Comparison of ENCODE assay signal across 7 mouse cellular contexts in the genomic region with DNA sequence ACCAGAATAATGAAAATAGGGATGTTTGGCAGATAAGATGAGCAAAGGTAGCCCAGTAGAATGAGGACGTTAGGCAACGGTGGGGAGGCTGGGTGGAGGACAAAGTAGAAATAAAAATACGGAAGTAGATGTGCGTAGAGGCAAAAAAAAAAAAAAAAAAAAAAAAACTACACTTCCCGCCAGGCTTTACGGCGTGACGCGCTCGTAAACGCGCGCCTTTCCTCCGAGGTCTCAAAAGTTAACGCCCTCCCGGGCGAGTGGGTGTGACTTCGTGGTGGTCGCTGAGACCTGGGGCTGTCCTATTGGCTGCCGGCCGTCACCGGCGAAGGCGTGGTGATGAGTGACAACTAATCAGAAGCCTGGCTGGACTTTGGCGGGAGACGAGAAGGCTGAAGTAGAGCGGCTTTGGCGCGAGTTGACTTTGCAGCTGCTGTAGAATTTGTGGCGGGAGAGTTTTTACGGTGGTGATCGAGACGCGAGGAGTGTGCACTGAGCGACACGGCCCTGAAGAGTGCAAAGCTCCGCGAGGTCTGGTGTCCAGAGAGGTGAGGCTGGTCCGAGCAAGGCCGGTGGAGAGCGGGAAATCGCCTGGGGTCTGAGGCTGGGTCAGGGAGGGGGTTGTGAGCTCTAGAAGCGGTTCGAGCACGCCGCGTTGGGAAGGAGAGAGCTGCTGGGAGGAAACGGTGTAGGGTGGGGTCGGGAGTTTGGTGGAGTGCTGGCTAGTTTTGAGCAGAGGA. TPM values are rescaled to one million over a fixed set of nuclear protein-coding genes. Genes with fewer than 3 reads are reported as not detected.
DNase-seq lines count a peak whose midpoint lies in the region; ATAC-seq lines count a peak whose summit lies in the region.

TSS of gene Cdc6 (plus strand) at position 365 of the 737 bp plus-strand sequence.

- WGBS in embryonic facial prominence, embryonic 12.5 days = under 1% methylated on average over 49 of the region's 49 CpGs
- WGBS in limb, embryonic 11.5 days = under 1% methylated on average over 49 of the region's 49 CpGs
- under 1% methylated on average over 49 of the region's 49 CpGs for WGBS in midbrain, embryonic 14.5 days

- peak within 1 kb of the TSS; percentile 98 for H3K4me2 ChIP-seq in embryonic facial prominence, embryonic 12.5 days (replicated peaks)
- peak within 1 kb of the TSS; percentile 88 for H3K4me2 ChIP-seq in limb, embryonic 11.5 days (ENCODE audit: low read depth, severe bottlenecking)
- H3K4me2 ChIP-seq in midbrain, embryonic 14.5 days (ENCODE audit: low read length) = peak within 1 kb of the TSS; percentile 80

- peak within 1 kb of the TSS; percentile 65 for H3K9ac ChIP-seq in embryonic facial prominence, embryonic 12.5 days
- peak within 1 kb of the TSS; percentile 56 for H3K9ac ChIP-seq in limb, embryonic 11.5 days (ENCODE audit: low read length)
- peak within 1 kb of the TSS; percentile 23; the same call in 1 of the 2 replicates for H3K9ac ChIP-seq in midbrain, embryonic 14.5 days (replicated peaks; ENCODE audit: low read length)

- no peaks in the 10 kb centered on the region for H3K9me3 ChIP-seq in embryonic facial prominence, embryonic 12.5 days
- no peaks in the 10 kb centered on the region for H3K9me3 ChIP-seq in limb, embryonic 11.5 days (ENCODE audit: control insufficient read depth, low read length)
- H3K9me3 ChIP-seq in midbrain, embryonic 14.5 days (ENCODE audit: control insufficient read depth, low read length) = no peaks in the 10 kb centered on the region

- H3K27me3 ChIP-seq in embryonic facial prominence, embryonic 12.5 days = no peaks in the 10 kb centered on the region
- no peaks in the 10 kb centered on the region for H3K27me3 ChIP-seq in limb, embryonic 11.5 days (ENCODE audit: control insufficient read depth, insufficient read depth, low read length)
- H3K27me3 ChIP-seq in midbrain, embryonic 14.5 days (ENCODE audit: control insufficient read depth, insufficient read depth, low read length) = no peaks in the 10 kb centered on the region

- peaks cover 27% of the 10 kb centered on the region for H3K36me3 ChIP-seq in embryonic facial prominence, embryonic 12.5 days
- peaks cover 12% of the 10 kb centered on the region for H3K36me3 ChIP-seq in limb, embryonic 11.5 days (ENCODE audit: control insufficient read depth, insufficient read depth, low read length)
- no peaks in the 10 kb centered on the region; the same call in 1 of the 2 replicates for H3K36me3 ChIP-seq in midbrain, embryonic 14.5 days (ENCODE audit: control insufficient read depth, insufficient read depth, low read length)

- peak within 1 kb of the TSS; percentile 50; the same call in 1 of the 2 replicates for H3K27ac ChIP-seq in embryonic facial prominence, embryonic 12.5 days
- H3K27ac ChIP-seq in limb, embryonic 11.5 days (replicated peaks; ENCODE audit: low read depth, low read length) = peak within 1 kb of the TSS; percentile 45
- H3K27ac ChIP-seq in midbrain, embryonic 14.5 days (replicated peaks; ENCODE audit: low read depth, low read length) = no peak within 1 kb of the TSS

- DNase-seq in adrenal gland, postnatal 25 days = peak; percentile 94
- peak; percentile 100 for DNase-seq in heart, adult 11 months
- DNase-seq in kidney, adult 18-20 months = peak; percentile 93
- peak; percentile 97 for DNase-seq in limb, embryonic 11.5 days (ENCODE audit: low spot score)
- peak; percentile 98 for DNase-seq in midbrain, embryonic 14.5 days
- peak; percentile 89 to 91 for DNase-seq in spleen, adult 18-20 months

- ATAC-seq in embryonic facial prominence, embryonic 12.5 days (ENCODE audit: insufficient number of reproducible peaks, insufficient read depth, low FRiP score, low TSS enrichment) = peak; percentile 92
- ATAC-seq in limb, embryonic 11.5 days (ENCODE audit: insufficient number of reproducible peaks, low FRiP score, low TSS enrichment, low read depth) = peak; percentile 96
- peak; percentile 99 for ATAC-seq in midbrain, embryonic 14.5 days (ENCODE audit: low FRiP score, low TSS enrichment)

- peaks cover 33% of the 10 kb centered on the region for H3K4me1 ChIP-seq in embryonic facial prominence, embryonic 12.5 days
- H3K4me1 ChIP-seq in limb, embryonic 11.5 days (ENCODE audit: control insufficient read depth, insufficient read depth, low read length) = peaks cover 14% of the 10 kb centered on the region
- H3K4me1 ChIP-seq in midbrain, embryonic 14.5 days (ENCODE audit: control insufficient read depth, insufficient read depth, low read length) = peaks cover 6% of the 10 kb centered on the region; the same call in 1 of the 2 replicates

- peak within 1 kb of the TSS; percentile 63 for H3K4me3 ChIP-seq in embryonic facial prominence, embryonic 12.5 days
- peak within 1 kb of the TSS; percentile 60 for H3K4me3 ChIP-seq in limb, embryonic 11.5 days (ENCODE audit: low read depth, low read length)
- peak within 1 kb of the TSS; percentile 43 for H3K4me3 ChIP-seq in midbrain, embryonic 14.5 days (replicated peaks; ENCODE audit: low read depth, low read length)

RNA-seq across cellular contexts. Expression of gene Cdc6, which starts in this region (rescaled TPM):
- 1.7 and 4.3 TPM in 2 replicates for total RNA-seq in adrenal gland, postnatal 25 days (2021)
- polyA plus RNA-seq in embryonic facial prominence, embryonic 12.5 days (2016; fragmentation: Nextera tagmentation; extraction: Ambion mirVana) = 33.1 and 34.7 TPM in 2 replicates
- 58.7 and 63.4 TPM in 2 replicates for polyA plus RNA-seq in limb, embryonic 11.5 days (2014; fragmentation: Nextera tagmentation; extraction: Ambion mirVana)
- 2.5 and 5.6 TPM in 2 replicates for polyA plus RNA-seq in midbrain, embryonic 14.5 days (2014; fragmentation: Nextera tagmentation; extraction: Ambion mirVana)
